Mouse (Mus musculus) embryonic facial prominence, embryonic 13.5 days (tissue): ENCODE data around the gene 4932414N04Rik. TPM values are rescaled to one million over a fixed set of nuclear protein-coding genes. Genes with fewer than 3 reads are reported as not detected.
A peak's percentile ranks its signal among the peaks of the same experiment; 100 is the strongest.

Experiments
- ATAC-seq: fragments of 200-750 bp; cut with Nextera tagmentation; 2 replicates; pipeline ENCODE4 v1.8.0; 2017; ENCODE audit warnings: low read depth; ENCODE audit not compliant: insufficient number of reproducible peaks, insufficient read depth, low FRiP score, low TSS enrichment
- H3K27ac ChIP-seq: fragments of 300-500 bp; sonication (generic); 2 replicates; pipeline ENCODE4 v1.5.1; 2015; ENCODE audit warnings: moderate library complexity, mild to moderate bottlenecking, inconsistent platforms
- H3K27me3 ChIP-seq: fragments of 300-500 bp; sonication (generic); 2 replicates; pipeline ENCODE4 v1.6.1; 2015; ENCODE audit warnings: mild to moderate bottlenecking, inconsistent platforms
- H3K36me3 ChIP-seq: fragments of 300-500 bp; sonication (generic); 2 replicates; pipeline ENCODE4 v1.6.1; 2015; ENCODE audit warnings: mild to moderate bottlenecking, inconsistent platforms
- H3K4me1 ChIP-seq: fragments of 300-500 bp; sonication (generic); 2 replicates; pipeline ENCODE4 v1.6.1; 2015; ENCODE audit warnings: inconsistent platforms
- H3K4me2 ChIP-seq: fragments of 300-500 bp; sonication (generic); 2 replicates; pipeline ENCODE4 v1.6.1; 2015; ENCODE audit warnings: moderate library complexity, mild to moderate bottlenecking, inconsistent platforms
- H3K4me3 ChIP-seq: fragments of 300-500 bp; sonication (generic); 2 replicates; pipeline ENCODE4 v1.5.1; 2015; ENCODE audit warnings: mild to moderate bottlenecking, inconsistent platforms
- H3K9ac ChIP-seq: fragments of 300-500 bp; sonication (generic); 2 replicates; pipeline ENCODE4 v1.6.1; 2015; ENCODE audit warnings: mild to moderate bottlenecking, inconsistent platforms
- H3K9me3 ChIP-seq: fragments of 300-500 bp; sonication (generic); 2 replicates; pipeline ENCODE4 v1.6.1; 2016; ENCODE audit warnings: inconsistent platforms
- WGBS: fragments of 180-500 bp; shearing (Covaris S2); methylation state at CpG from one replicate; pipeline ENCODE4 v1.1.7; 2015; ENCODE audit warnings: mixed read lengths; 5-methylcytosine and 5-hydroxymethylcytosine counted together
- polyA plus RNA-seq: library from polyadenylated mRNA; unstranded; fragments of >200 nt; fragmentation: Nextera tagmentation; extraction: Ambion mirVana; gene quantifications from 2 replicates; pipeline ENCODE4 v1.2.1, GENCODE M21; 2015

The 4932414N04Rik gene
- polyA plus RNA-seq, 1 experiment from 2014 or later: not detected

GRCm38 (mm10) chr2:68784710-68785427, 128.6 kb downstream of the 4932414N04Rik start:
- H3K9ac ChIP-seq: no peak overlapping the region
- H3K4me2 ChIP-seq: no peak overlapping the region
- H3K4me3 ChIP-seq: no peak overlapping the region
- H3K27me3 ChIP-seq: no peaks in the 10 kb centered on the region
- peaks cover 13% of the 10 kb centered on the region for H3K4me1 ChIP-seq
- no peak overlapping the region for H3K27ac ChIP-seq
- H3K9me3 ChIP-seq: no peaks in the 10 kb centered on the region
- 0 out of 2 replicates have a peak, but pooled peaks have one; percentile 27 for ATAC-seq
- H3K36me3 ChIP-seq: no peaks in the 10 kb centered on the region
- 33% methylated on average over 5 of the region's 5 CpGs for WGBS

DNA sequence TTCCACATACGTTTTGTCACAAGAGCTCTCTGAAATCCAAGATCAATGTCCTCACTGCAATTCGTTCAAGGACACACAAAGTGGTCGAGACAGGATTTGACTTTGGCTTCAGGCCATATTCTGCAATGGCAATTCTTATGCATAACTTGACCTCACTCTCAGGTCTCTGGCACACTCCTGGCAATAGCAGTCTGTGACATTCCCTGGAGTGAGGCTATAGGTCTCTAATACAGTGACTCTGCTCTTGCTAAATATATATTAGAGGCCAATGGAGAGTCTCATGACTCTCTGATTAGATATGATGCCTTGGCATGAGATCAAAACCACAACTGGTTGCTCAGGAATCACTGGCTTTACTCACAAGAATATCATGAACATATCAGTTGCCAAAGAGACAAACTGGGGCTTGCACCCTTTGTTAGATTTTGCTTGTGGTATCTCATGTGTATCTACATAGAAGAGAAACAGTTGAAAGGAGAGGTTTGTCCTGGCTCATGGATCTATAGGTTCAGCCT, 130.9 kb downstream of the 4932414N04Rik start:
- no peak for ATAC-seq
- peaks cover 13% of the 10 kb centered on the region for H3K4me1 ChIP-seq
- no peak overlapping the region for H3K9ac ChIP-seq
- H3K4me3 ChIP-seq: no peak overlapping the region
- H3K4me2 ChIP-seq: no peak overlapping the region
- H3K9me3 ChIP-seq: no peaks in the 10 kb centered on the region
- 57% methylated on average over 3 of the region's 3 CpGs for WGBS
- no peak overlapping the region for H3K27ac ChIP-seq
- H3K36me3 ChIP-seq: no peaks in the 10 kb centered on the region
- no peaks in the 10 kb centered on the region for H3K27me3 ChIP-seq

- Histone ChIP-seq H3K4me3 (no peak overlapping the region), H3K27me3 (no peaks in the 10 kb centered on the region), H3K9me3 (no peaks in the 10 kb centered on the region), H3K4me1 (0 out of 2 replicates have a peak, but pooled peaks cover 6% of the 10 kb centered on the region), H3K9ac (no peak overlapping the region), H3K4me2 (no peak overlapping the region), H3K27ac (no peak overlapping the region), H3K36me3 (no peaks in the 10 kb centered on the region)
- 83% methylated on average over 5 of the region's 5 CpGs for WGBS
- ATAC-seq: no peak
These were observed 136.0 kb downstream of the 4932414N04Rik start for GRCm38 (mm10) chr2:68792296-68792695.

DNA sequence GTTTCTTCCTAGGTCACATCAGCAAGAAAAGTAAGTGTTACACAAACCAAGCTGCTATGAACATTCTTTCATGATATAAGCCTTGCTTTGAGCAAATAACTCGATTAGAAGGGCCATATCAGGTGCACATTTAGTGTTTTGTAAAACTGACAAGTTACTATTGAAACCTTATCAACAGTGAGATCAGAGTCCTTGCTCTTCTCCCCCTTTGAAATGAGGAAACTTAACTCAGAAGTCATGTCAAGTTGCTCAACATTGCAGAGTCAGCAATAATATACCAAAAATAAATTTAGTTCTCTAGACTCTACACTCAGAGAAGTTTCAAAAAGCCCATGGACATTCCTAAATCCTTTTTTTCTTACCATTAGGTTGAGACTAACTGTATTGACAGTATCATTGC, 137.2 kb downstream of the 4932414N04Rik start:
- no peak overlapping the region for H3K27ac ChIP-seq
- H3K9ac ChIP-seq: no peak overlapping the region
- 58% methylated on average over 1 of the region's 1 CpGs for WGBS
- H3K4me1 ChIP-seq: 0 out of 2 replicates have a peak, but pooled peaks cover 4% of the 10 kb centered on the region
- no peak for ATAC-seq
- no peaks in the 10 kb centered on the region for H3K27me3 ChIP-seq
- H3K9me3 ChIP-seq: no peaks in the 10 kb centered on the region
- no peak overlapping the region for H3K4me2 ChIP-seq
- no peaks in the 10 kb centered on the region for H3K36me3 ChIP-seq
- no peak overlapping the region for H3K4me3 ChIP-seq

DNA sequence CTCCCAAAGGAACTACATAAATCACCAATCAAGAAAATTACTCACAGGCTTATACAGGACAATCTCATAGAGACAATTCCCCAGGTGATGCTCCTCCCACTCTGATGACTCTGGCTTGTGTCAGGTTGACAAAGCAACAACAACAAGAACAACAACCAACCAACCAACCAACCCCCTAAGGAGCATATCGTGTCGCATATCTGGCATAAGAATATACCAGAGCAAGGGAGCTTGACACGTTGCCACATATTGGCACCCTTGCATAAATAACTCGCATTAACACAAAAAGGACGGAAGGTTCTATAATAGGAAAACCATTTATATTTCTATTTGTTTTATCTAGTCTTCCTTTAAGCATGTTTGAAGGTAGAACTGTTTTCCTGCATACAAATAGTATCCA, 137.9 kb downstream of the 4932414N04Rik start:
- ATAC-seq: no peak
- 85% methylated on average over 5 of the region's 5 CpGs for WGBS
- Histone ChIP-seq H3K27me3 (no peaks in the 10 kb centered on the region), H3K4me2 (no peak overlapping the region), H3K36me3 (no peaks in the 10 kb centered on the region), H3K4me1 (0 out of 2 replicates have a peak, but pooled peaks cover 4% of the 10 kb centered on the region), H3K27ac (no peak overlapping the region), H3K9me3 (no peaks in the 10 kb centered on the region), H3K4me3 (no peak overlapping the region), H3K9ac (no peak overlapping the region)

DNA sequence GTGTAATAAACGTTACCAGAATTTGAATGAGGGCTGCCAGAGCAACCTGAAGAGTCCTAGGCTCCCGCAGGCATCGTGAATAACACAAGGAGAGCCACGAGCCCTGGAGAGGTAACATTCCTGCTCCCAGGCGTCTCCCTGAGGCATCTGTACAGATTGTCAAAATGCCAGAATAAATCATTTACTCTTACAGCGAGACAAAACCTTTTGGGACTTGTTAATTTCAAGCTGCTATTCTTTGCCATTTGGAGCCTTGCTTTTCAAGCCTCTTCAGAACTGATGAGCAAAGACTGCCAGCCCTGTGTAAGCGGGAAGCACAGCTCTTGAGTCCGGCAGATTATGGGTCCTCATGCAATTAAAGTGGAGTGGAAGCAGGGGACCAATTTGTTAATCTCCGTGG, 138.3 kb downstream of the 4932414N04Rik start:
- H3K36me3 ChIP-seq: no peaks in the 10 kb centered on the region
- ATAC-seq: no peak
- 0 out of 2 replicates have a peak, but pooled peaks cover 4% of the 10 kb centered on the region for H3K4me1 ChIP-seq
- H3K4me2 ChIP-seq: no peak overlapping the region
- no peaks in the 10 kb centered on the region for H3K9me3 ChIP-seq
- H3K4me3 ChIP-seq: no peak overlapping the region
- no peaks in the 10 kb centered on the region for H3K27me3 ChIP-seq
- WGBS: 40% methylated on average over 9 of the region's 9 CpGs
- no peak overlapping the region for H3K9ac ChIP-seq
- no peak overlapping the region for H3K27ac ChIP-seq

DNA sequence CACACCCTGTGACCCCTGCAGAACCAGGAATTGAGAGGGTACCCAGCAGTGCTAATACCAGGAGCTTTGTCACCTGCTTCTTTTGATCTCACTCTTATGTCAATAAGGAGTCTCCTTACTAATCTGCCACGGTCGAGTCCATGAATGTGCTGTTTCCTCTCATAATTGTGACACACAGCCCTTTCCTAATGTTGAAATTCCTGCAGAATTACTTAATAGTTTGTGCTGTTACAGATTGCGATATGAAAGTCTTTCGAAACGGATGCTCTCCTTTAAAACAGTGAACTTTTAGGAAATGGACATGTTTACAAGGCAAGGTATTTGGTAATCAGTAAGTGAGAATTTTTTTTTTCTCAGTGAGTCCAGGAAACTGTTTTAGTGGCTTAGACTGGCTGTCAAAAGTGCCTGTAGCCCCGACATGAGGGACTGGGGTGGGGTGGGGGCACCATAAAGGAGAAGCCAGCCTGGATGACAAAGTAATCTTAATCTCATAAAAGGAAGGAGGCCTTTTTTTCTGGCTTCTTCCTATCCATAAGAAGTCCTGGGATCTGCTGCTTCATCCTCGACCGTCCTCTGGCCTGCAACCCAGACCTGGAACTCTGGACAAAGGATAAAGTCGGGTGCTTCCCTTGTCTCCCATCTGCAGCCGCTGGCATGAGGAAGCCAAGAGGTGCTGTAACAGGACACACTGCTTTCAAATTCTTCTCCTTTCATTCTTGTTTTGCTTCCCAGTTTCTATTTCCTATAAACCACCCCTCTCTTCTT, 139.9 kb downstream of the 4932414N04Rik start:
- 62% methylated on average over 10 of the region's 10 CpGs for WGBS
- H3K4me1 ChIP-seq: peaks cover 10% of the 10 kb centered on the region; the same call in 1 of the 2 replicates
- no peak overlapping the region for H3K9ac ChIP-seq
- no peak overlapping the region for H3K27ac ChIP-seq
- no peaks in the 10 kb centered on the region for H3K9me3 ChIP-seq
- H3K27me3 ChIP-seq: no peaks in the 10 kb centered on the region
- no peak overlapping the region for H3K4me3 ChIP-seq
- no peaks in the 10 kb centered on the region for H3K36me3 ChIP-seq
- no peak overlapping the region for H3K4me2 ChIP-seq
- ATAC-seq: no peak

- 54% methylated on average over 4 of the region's 4 CpGs for WGBS
These were observed 140.8 kb downstream of the 4932414N04Rik start for GRCm38 (mm10) chr2:68797106-68797505.

More at GRCm38 (mm10) chr2:68797106-68797505, 140.8 kb downstream of the 4932414N04Rik start:
- Histone ChIP-seq H3K27me3 (no peaks in the 10 kb centered on the region), H3K4me2 (no peak overlapping the region), H3K9me3 (no peaks in the 10 kb centered on the region), H3K4me3 (no peak overlapping the region), H3K9ac (no peak overlapping the region), H3K4me1 (peaks cover 10% of the 10 kb centered on the region; the same call in 1 of the 2 replicates), H3K27ac (no peak overlapping the region), H3K36me3 (no peaks in the 10 kb centered on the region)
- no peak for ATAC-seq

Other genes starting within 250 kb of the 4932414N04Rik start
- 13.4 and 16.9 TPM in 2 replicates for gene Stk39, start 184.2 kb upstream of the 4932414N04Rik start, polyA plus RNA-seq
- gene 4933409G03Rik, start 74.1 kb upstream of the 4932414N04Rik start, polyA plus RNA-seq: not detected in 2 replicates
- gene Cers6, start 205.0 kb downstream of the 4932414N04Rik start, polyA plus RNA-seq: 31.5 and 36.2 TPM in 2 replicates